Mouse (Mus musculus): ENCODE measurements around the gene Themis.

DNA sequence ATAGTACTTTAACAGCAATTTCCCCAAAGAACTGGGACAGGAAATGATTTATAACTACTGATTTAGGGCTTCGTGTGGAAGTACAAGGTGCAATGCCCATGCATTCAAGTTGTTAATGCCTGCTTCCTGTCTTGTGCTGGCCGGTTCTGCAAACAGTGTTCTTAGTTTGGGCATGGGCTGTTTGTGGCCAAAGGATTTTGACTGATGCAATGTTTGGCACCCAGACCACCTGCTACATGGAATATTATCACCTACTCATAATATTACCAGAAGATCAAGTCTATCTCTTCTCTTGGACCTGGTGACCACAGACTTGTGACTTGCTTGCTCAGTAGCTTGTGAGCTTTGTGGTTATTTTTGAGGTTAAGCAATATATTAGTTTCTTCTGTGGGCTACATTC, 16.2 kb upstream of the Themis start:
- TF ChIP-seq POLR2A (IDR thresholded peaks at IDR 0.05; ENCODE audit: low read depth, low read length) (no peak), CTCF (conservative IDR thresholded peaks at IDR 0.05; ENCODE audit: insufficient read depth, insufficient read length, low read depth, low read length) (no peak)

Data from kidney, adult 2 months (tissue).